Mouse (Mus musculus): ENCODE results near the gene Krt6a. TPM values are rescaled to one million over a fixed set of nuclear protein-coding genes. Genes with fewer than 3 reads are reported as not detected.
"Not testable (repeated sequence)": the region's sequence is repeated elsewhere in the genome, so short reads cannot be mapped to it uniquely, and the experiment has no call there.

The Krt6a gene
- polyA plus RNA-seq, 1 experiment: 2.3 TPM

GRCm38 (mm10) chr15:101699192-101699591, 5.1 kb upstream of the Krt6a start:
- Histone ChIP-seq H3K27ac (ENCODE audit: control insufficient read depth, insufficient read depth, low read length) (no peak overlapping the region), H3K36me3 (ENCODE audit: control insufficient read depth, insufficient read depth, low read length) (no peaks in the 10 kb centered on the region), H3K4me1 (replicated peaks; ENCODE audit: control insufficient read depth, insufficient read depth, low read length) (no peaks in the 10 kb centered on the region), H3K27me3 (ENCODE audit: control insufficient read depth, insufficient read depth, low read length) (no peaks in the 10 kb centered on the region), H3K4me3 (ENCODE audit: control insufficient read depth, insufficient read depth, low read length) (no peak overlapping the region)
- DNase-seq: no peak
- TF ChIP-seq CTCF (IDR thresholded peaks at IDR 0.05; ENCODE audit: borderline replicate concordance, control insufficient read depth, extremely low read depth, insufficient read depth, low read length, poor library complexity) (no peak), POLR2A (IDR thresholded peaks at IDR 0.05; ENCODE audit: control insufficient read depth, extremely low read depth, insufficient read depth, low read length, poor library complexity) (no peak)
- WGBS: 61% methylated on average over 3 of the region's 3 CpGs

- H3K27ac ChIP-seq (ENCODE audit: control insufficient read depth, insufficient read depth, low read length): no peak overlapping the region
- no peak for DNase-seq
- H3K4me3 ChIP-seq (ENCODE audit: control insufficient read depth, insufficient read depth, low read length): no peak overlapping the region
- no peaks in the 10 kb centered on the region for H3K4me1 ChIP-seq (replicated peaks; ENCODE audit: control insufficient read depth, insufficient read depth, low read length)
- H3K36me3 ChIP-seq (ENCODE audit: control insufficient read depth, insufficient read depth, low read length): no peaks in the 10 kb centered on the region
- H3K27me3 ChIP-seq (ENCODE audit: control insufficient read depth, insufficient read depth, low read length): no peaks in the 10 kb centered on the region
- no peak for TF ChIP-seq CTCF (IDR thresholded peaks at IDR 0.05; ENCODE audit: borderline replicate concordance, control insufficient read depth, extremely low read depth, insufficient read depth, low read length, poor library complexity)
- no peak for TF ChIP-seq POLR2A (IDR thresholded peaks at IDR 0.05; ENCODE audit: control insufficient read depth, extremely low read depth, insufficient read depth, low read length, poor library complexity)
- WGBS: 77% methylated on average over 8 of the region's 8 CpGs
Observed at GRCm38 (mm10) chr15:101697326-101698188, 3.5 kb upstream of the Krt6a start.

DNA sequence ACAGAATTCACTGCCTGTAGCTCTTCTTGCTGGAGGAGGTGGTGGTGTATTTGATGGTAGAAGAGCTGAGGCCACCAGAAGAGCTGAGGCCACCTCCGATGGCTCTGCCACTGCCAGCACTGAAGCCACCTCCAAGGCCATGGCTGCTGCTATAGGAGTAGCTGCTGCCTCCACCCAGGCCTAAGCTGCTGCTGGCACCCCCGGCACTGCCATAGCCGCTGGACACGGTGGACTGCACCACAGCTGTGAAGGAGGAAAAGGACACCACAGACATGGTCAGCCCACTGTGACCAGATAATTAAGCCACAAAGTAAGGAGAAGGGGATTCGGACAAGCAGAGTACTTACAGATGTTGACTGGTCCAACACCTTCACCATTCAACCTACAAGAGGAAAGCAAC, 3.6 kb downstream of the Krt6a start:
- WGBS: 98% methylated on average over 5 of the region's 5 CpGs
- H3K4me1 ChIP-seq (replicated peaks; ENCODE audit: control insufficient read depth, insufficient read depth, low read length); H3K27ac ChIP-seq (ENCODE audit: control insufficient read depth, insufficient read depth, low read length); H3K27me3 ChIP-seq (ENCODE audit: control insufficient read depth, insufficient read depth, low read length); H3K4me3 ChIP-seq (ENCODE audit: control insufficient read depth, insufficient read depth, low read length); H3K36me3 ChIP-seq (ENCODE audit: control insufficient read depth, insufficient read depth, low read length); DNase-seq: not testable (repeated sequence)

DNA sequence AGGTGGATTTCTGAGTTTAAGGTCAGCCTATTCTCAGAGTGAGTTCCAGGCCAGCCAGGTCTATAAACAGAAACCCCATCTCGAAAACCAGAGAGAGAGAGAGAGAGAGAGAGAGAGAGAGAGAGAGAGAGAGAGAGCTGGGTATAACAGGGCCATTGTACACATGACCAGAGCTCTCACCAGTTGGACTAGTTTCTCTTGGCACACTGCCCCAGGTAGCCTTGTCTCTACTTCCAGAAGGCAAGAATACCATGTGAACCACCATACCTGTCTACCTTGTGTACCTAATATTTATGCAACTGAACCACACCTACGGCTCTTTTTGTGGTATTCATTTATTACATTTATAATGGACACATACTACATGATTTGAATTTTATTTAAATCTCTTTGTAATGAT, 5.9 kb downstream of the Krt6a start:
- TF ChIP-seq POLR2A (IDR thresholded peaks at IDR 0.05; ENCODE audit: control insufficient read depth, extremely low read depth, insufficient read depth, low read length, poor library complexity) (no peak), CTCF (IDR thresholded peaks at IDR 0.05; ENCODE audit: borderline replicate concordance, control insufficient read depth, extremely low read depth, insufficient read depth, low read length, poor library complexity) (no peak)
- Histone ChIP-seq H3K27me3 (ENCODE audit: control insufficient read depth, insufficient read depth, low read length) (no peaks in the 10 kb centered on the region), H3K4me1 (replicated peaks; ENCODE audit: control insufficient read depth, insufficient read depth, low read length) (no peaks in the 10 kb centered on the region), H3K4me3 (ENCODE audit: control insufficient read depth, insufficient read depth, low read length) (no peak overlapping the region), H3K36me3 (ENCODE audit: control insufficient read depth, insufficient read depth, low read length) (no peaks in the 10 kb centered on the region), H3K27ac (ENCODE audit: control insufficient read depth, insufficient read depth, low read length) (no peak overlapping the region)
- DNase-seq: no peak
- 64% methylated on average over 2 of the region's 2 CpGs for WGBS

- no peaks in the 10 kb centered on the region for H3K27me3 ChIP-seq (ENCODE audit: control insufficient read depth, insufficient read depth, low read length)
- no peak within 1 kb of the TSS for H3K4me3 ChIP-seq (ENCODE audit: control insufficient read depth, insufficient read depth, low read length)
- WGBS: 78% methylated on average over 2 of the region's 2 CpGs
- DNase-seq: no peak
- no peaks in the 10 kb centered on the region for H3K36me3 ChIP-seq (ENCODE audit: control insufficient read depth, insufficient read depth, low read length)
- H3K4me1 ChIP-seq (replicated peaks; ENCODE audit: control insufficient read depth, insufficient read depth, low read length): no peaks in the 10 kb centered on the region
- TF ChIP-seq CTCF (IDR thresholded peaks at IDR 0.05; ENCODE audit: borderline replicate concordance, control insufficient read depth, extremely low read depth, insufficient read depth, low read length, poor library complexity): no peak
- no peak for TF ChIP-seq POLR2A (IDR thresholded peaks at IDR 0.05; ENCODE audit: control insufficient read depth, extremely low read depth, insufficient read depth, low read length, poor library complexity)
- H3K27ac ChIP-seq (ENCODE audit: control insufficient read depth, insufficient read depth, low read length): no peak within 1 kb of the TSS
Observed at GRCm38 (mm10) chr15:101680187-101680586, 13.9 kb downstream of the Krt6a start, which contains the start of gene Krt6b. Gene Krt6b (minus strand): TSS chr15:101680287.

GRCm38 (mm10) chr15:101675978-101676377, 18.1 kb downstream of the Krt6a start:
- H3K27me3 ChIP-seq (ENCODE audit: control insufficient read depth, insufficient read depth, low read length): no peaks in the 10 kb centered on the region
- no peaks in the 10 kb centered on the region for H3K4me1 ChIP-seq (replicated peaks; ENCODE audit: control insufficient read depth, insufficient read depth, low read length)
- H3K4me3 ChIP-seq (ENCODE audit: control insufficient read depth, insufficient read depth, low read length): no peak overlapping the region
- no peak overlapping the region for H3K27ac ChIP-seq (ENCODE audit: control insufficient read depth, insufficient read depth, low read length)
- WGBS: 77% methylated on average over 1 of the region's 1 CpGs
- no peak for DNase-seq
- no peak for TF ChIP-seq CTCF (IDR thresholded peaks at IDR 0.05; ENCODE audit: borderline replicate concordance, control insufficient read depth, extremely low read depth, insufficient read depth, low read length, poor library complexity)
- no peak for TF ChIP-seq POLR2A (IDR thresholded peaks at IDR 0.05; ENCODE audit: control insufficient read depth, extremely low read depth, insufficient read depth, low read length, poor library complexity)
- H3K36me3 ChIP-seq (ENCODE audit: control insufficient read depth, insufficient read depth, low read length): no peaks in the 10 kb centered on the region
